Mouse (Mus musculus) right cerebral cortex, postnatal 10 days (tissue): ENCODE measurements at regions not wholly inside any gene's neighbourhood (a gene's known extent, or its start where the extent isn't known, plus 50 kb on each side); places are given as distances from the start of the nearest gene placed in this dataset.
A peak's percentile ranks its signal among the peaks of the same experiment; 100 is the strongest.
"Not testable (repeated sequence)": the region's sequence is repeated elsewhere in the genome, so short reads cannot be mapped to it uniquely, and the experiment has no call there.

Source experiments
- DNase-seq, 2 experiments: peaks; one replicate each; pipeline ENCODE4 v3.0.0; 2021; ENCODE audit warnings: low spot score in 2 of 2

- DNase-seq, result peak; percentile 57 to 59
Observed at GRCm38 (mm10) chr10:57000892-57001722, 485.1 kb upstream of the Hsf2 start.

- DNase-seq, result no peak
Observed at GRCm38 (mm10) chr10:57001723-57002110, 484.5 kb upstream of the Hsf2 start.

- no peak for DNase-seq
Observed at GRCm38 (mm10) chr10:57037641-57038040, 448.5 kb upstream of the Hsf2 start.

DNA sequence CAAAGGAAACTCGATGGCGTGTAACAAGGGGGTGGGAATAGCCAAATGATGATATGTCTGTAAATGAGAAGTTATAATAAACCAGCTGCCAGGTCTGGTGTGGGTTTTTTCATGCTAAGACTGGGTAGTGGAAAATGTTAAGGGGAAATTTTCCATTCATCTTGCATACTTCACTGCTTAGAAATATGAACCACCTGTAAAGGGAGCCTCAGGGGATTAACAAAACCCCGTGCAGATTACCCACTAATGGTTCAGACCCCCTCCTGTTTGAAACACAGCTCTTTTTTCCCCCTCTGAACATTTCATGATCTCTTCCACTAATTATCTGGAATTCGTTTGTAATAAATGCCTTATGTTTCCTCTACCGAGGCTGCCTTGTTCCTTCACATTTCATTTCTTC lies 446.0 kb upstream of the Hsf2 start:
- DNase-seq, result no peak

- no peak for DNase-seq
Observed at GRCm38 (mm10) chr10:57046021-57046420, 440.2 kb upstream of the Hsf2 start.

DNA sequence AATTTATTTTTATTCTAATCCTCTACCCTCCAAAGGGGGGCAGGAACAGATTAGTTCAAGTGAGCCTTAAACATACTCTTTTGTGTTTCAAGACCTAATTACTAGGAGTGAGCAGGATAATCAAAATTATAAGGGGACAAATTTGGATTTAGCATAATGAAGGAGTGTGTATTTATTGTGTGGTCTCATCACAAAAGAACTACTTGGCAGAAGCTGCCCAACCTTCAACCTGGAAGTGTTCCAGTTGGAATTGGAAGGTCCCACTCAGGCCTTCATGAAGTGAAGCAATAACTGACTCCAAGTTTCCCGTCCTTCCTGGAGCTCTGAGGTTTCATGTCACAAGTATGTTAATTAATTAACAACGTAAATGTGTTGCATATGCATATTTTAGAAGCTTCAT lies 439.3 kb upstream of the Hsf2 start:
- no peak for DNase-seq

GRCm38 (mm10) chr10:57047719-57048118 lies 438.5 kb upstream of the Hsf2 start:
- no peak for DNase-seq

- DNase-seq, result not testable (repeated sequence)
Observed at GRCm38 (mm10) chr10:57053375-57053774, 432.8 kb upstream of the Hsf2 start.

GRCm38 (mm10) chr10:57090131-57090530 lies 396.1 kb upstream of the Hsf2 start:
- DNase-seq, result no peak

GRCm38 (mm10) chr10:57095920-57096319 lies 390.3 kb upstream of the Hsf2 start:
- DNase-seq, result no peak

DNA sequence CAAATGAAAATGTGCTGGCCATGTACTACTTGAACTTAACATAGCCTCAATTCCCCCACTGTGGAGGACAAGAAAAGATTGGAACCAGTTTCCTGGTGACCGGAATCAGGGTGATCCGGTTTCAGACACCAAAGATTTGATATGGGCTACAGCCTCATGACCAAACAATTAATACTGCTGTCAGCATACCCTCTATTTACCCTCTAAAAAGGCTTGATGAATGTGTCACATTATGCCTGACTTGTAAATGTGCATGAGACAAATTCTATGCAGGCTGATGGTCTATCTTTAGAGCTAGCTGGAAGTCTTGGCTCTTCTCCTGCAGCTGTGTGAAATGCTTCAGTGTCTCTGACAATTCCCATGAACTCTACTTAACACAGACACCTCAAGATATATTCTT lies 372.8 kb upstream of the Hsf2 start:
- no peak for DNase-seq

DNA sequence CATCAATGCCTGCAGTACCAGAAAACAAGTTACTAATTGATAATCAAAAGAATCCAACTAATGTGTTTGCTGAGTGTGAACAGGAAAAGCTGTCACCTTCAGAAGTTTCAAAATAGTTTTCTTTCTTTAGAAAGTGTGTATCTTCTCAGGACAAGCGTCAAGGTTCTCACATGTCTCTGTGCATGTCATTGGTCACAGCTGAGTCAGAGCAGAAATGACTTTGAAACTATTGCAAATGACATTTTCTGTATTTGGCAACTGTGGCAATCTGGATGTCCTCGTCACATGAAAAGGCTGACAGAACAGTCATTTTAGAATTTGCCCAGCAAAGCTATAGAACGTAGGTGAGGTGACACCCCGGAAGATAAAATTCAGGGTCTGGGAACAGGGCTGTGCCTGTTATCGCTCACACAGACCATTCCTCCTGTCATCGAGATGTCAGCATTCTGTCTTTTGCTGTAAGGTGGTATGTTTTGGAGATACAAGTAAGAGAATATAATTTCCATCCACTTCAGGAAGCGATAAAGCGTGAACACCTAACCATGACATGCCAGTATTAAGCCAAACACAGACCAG lies 371.4 kb upstream of the Hsf2 start:
- DNase-seq, result no peak

GRCm38 (mm10) chr10:57121514-57121913 lies 364.7 kb upstream of the Hsf2 start:
- DNase-seq, result no peak

DNA sequence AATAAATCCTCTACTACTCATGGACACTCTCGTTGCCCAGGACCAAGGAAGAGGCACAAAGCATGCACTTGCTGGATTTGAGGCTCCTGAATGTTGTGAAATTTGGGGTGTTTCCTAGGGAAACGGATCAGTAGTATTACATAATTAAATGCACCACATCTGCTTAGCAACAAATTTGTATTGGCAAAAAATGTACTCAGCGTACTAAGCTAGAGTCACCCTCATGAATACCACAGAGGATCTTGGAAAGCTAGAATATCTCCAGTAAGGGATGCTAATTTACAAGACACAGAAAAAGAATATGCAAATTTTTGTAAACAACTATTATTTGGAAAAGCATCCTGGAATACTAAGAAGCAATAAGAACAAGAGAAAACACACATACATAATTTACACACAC lies 359.0 kb upstream of the Hsf2 start:
- peak in 1 of 2 experiments; percentile 21 for DNase-seq

- no peak for DNase-seq
Observed at GRCm38 (mm10) chr10:57156426-57156825, 329.8 kb upstream of the Hsf2 start.

DNA sequence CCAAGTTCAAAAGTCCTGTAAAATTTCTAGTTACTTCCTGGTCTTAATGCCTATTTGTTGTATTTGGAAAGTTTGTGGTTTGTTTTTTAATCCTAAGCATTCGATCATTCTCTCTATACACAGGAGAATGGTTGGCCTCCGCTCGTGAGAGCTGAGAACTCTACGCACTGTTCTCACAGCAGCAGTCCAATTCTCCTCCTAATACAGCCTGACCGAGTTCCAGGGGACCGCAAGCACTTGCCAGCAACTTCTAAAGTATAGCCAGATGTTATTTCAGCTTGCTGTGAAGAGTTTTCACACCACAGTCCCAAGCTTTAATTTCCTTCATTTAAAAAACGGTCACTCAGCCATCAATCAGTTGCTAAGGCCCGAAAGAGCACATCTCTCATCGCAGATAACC lies 329.3 kb upstream of the Hsf2 start:
- DNase-seq, result no peak

DNA sequence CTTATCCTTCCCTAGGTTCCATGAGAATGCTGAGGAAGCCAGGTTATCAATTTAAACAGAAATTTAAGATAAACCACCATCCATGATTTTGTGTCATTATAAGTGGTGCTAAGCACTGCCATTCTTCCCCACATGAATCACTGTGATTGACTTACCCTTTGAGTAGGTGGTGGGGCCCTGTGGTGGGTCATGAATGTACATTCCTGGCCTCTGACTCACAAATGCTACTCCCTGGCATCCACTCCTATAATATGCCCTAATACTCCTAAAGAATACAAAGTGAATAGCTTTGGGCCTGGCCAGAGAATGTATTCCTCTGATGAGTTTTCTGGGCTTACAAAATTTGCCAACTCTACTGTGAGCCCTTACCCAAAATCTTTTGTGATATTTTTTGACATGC lies 325.6 kb upstream of the Hsf2 start:
- no peak for DNase-seq

DNA sequence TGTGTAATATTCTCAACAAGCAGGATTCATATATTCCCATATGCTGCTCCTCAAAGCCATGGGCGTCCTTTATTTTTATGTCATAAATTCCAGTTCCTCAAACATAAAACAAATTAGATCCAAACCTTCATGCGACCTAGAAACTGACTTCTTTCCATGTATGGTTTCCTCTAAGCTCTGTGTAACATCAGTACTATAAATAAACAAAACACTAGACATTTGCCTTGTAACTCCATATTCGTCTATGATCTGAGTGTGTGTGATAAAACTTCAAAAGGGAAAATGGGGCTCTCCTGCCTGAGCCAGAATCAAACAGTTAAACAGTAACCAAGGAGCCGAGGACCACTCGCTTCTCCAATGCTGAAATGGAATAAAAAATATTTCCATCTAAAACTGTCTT lies 322.8 kb upstream of the Hsf2 start:
- no peak for DNase-seq

- peak; percentile 52 to 82 for DNase-seq
Observed at GRCm38 (mm10) chr10:57183560-57183959, 302.6 kb upstream of the Hsf2 start.

DNA sequence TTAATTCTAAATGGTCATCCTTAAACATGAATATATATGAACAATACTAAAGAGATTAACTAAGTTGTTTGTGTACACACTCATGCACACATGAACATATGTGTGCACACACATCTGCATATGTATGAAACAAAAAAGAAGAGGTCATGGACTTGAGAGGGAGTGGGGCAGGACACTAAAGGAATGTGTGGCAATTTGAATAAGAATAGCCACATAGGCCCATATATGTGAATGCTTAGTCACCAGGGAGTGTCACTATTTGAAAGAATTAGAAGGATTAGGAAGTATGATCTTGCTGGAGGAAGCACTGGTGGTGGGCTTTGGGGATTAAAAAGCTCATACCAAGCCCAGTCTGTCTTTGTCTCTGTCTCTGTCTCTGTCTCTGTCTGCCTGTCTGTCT lies 275.5 kb upstream of the Hsf2 start:
- DNase-seq, result no peak

- no peak for DNase-seq
Observed at GRCm38 (mm10) chr10:57231117-57231516, 255.1 kb upstream of the Hsf2 start.

DNA sequence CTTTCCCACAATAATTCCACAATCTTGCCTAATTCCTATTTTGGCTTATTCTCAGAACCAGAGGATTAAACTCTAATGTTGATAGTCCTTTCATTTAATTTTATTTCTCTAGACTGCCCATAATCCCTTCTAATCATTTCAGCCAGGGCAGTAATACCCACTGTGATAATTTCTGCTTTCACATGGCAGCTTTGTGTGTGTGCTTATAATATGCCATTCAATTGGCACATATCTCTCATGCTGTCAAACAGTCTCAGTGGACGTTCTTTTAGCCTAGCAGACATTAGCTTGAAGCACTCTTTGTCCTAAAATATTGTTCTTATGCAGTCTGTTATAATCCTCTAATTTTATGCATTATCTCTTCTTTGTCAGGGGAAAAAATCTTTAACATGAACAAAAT lies 205.0 kb upstream of the Hsf2 start:
- no peak for DNase-seq

DNA sequence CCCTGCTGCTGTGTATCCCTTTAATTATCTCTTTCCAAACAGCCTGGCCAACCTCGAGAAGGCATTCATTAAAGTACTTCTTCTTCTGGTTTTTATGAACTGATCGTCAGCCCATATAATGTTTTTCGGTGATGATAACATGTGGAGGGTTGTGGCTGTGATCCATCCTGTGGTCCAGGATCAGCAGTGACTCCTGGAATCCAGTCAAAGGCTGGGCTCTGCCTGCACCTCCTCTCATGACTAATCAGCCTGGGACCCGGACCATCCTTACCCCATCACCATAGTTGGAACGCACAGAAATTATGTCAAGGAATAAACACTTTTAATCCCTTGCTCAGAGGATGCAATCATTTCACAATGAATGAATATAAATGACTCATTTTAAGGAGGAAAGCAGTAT lies 203.3 kb upstream of the Hsf2 start:
- DNase-seq, result no peak

DNA sequence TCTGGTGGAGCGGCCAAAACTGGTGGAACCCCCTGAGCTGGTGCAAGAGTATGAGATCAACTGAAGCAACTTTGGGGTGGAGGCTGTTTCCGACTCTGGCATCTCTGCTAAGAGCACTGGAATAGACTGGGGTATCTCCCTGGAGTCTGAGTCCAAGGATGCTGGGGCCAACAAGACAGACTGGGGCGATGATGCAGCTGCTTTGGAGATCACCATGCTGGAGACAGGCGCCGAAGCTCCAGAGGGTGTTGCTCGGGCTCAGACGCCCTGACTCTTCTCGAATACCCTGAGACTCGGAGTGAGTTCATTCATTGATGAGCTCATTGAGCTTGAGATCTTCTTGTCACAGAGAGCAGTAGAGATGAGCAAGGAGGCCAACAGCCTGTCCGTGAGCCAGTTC lies 194.6 kb upstream of the Hsf2 start:
- DNase-seq, result no peak
